Mouse (Mus musculus) thymus, postnatal 0 days (tissue): Measurements from ENCODE around the gene Heatr4. TPM values are rescaled to one million over a fixed set of nuclear protein-coding genes. Genes with fewer than 3 reads are reported as not detected.
"Not testable (repeated sequence)": the region's sequence is repeated elsewhere in the genome, so short reads cannot be mapped to it uniquely, and the experiment has no call there.

ENCODE experiments used
- DNase-seq: peaks from one replicate; pipeline ENCODE4 v3.0.0-alpha.2; 2015; ENCODE audit warnings: low spot score
- polyA plus RNA-seq: library from polyadenylated mRNA; unstranded; fragments of >200 nt; fragmentation: Nextera tagmentation; extraction: Ambion mirVana; gene quantifications from 2 replicates; pipeline ENCODE4 v1.2.1, GENCODE M21; 2015

The Heatr4 gene
- polyA plus RNA-seq, 1 experiment from 2014 or later = 0.04 TPM

- DNase-seq = not testable (repeated sequence)
Observed at GRCm38 (mm10) chr12:83938592-83938991, 46.1 kb downstream of the Heatr4 start.

- DNase-seq = no peak
Observed at GRCm38 (mm10) chr12:83937600-83937999, 47.1 kb downstream of the Heatr4 start.

- DNase-seq = peak; percentile 27
Observed at GRCm38 (mm10) chr12:83929186-83929804, 55.4 kb downstream of the Heatr4 start.

- DNase-seq = no peak
Observed at GRCm38 (mm10) chr12:83927747-83928146, 56.9 kb downstream of the Heatr4 start.

GRCm38 (mm10) chr12:83926061-83926460 is 58.6 kb downstream of the Heatr4 start:
- DNase-seq = no peak

- DNase-seq = no peak
Observed at GRCm38 (mm10) chr12:83925160-83925703, 59.4 kb downstream of the Heatr4 start.

GRCm38 (mm10) chr12:83924332-83924731 is 60.3 kb downstream of the Heatr4 start:
- no peak for DNase-seq

- no peak for DNase-seq
Observed at GRCm38 (mm10) chr12:83923486-83923859, 61.2 kb downstream of the Heatr4 start.

GRCm38 (mm10) chr12:83922724-83923485 is 61.7 kb downstream of the Heatr4 start:
- no peak for DNase-seq

GRCm38 (mm10) chr12:83921535-83922381 is 62.9 kb downstream of the Heatr4 start, which contains the start of gene Numb:
Numb (minus strand) TSS chr12:83921934.
- DNase-seq = peak; percentile 95

GRCm38 (mm10) chr12:83920721-83921441 is 63.8 kb downstream of the Heatr4 start:
- DNase-seq = no peak

- no peak for DNase-seq
Observed at GRCm38 (mm10) chr12:83916884-83917283, 67.8 kb downstream of the Heatr4 start.

GRCm38 (mm10) chr12:83914797-83915196 is 69.9 kb downstream of the Heatr4 start:
- DNase-seq = no peak

GRCm38 (mm10) chr12:83914202-83914740 is 70.4 kb downstream of the Heatr4 start:
- no peak for DNase-seq

GRCm38 (mm10) chr12:83910451-83910850 is 74.2 kb downstream of the Heatr4 start:
- DNase-seq = no peak

Other genes with a start within 250 kb of the Heatr4 start
- gene Papln, start 221.2 kb downstream of the Heatr4 start, polyA plus RNA-seq = 0.22 and 0.24 TPM in 2 replicates
- gene Numb, start 62.9 kb downstream of the Heatr4 start, polyA plus RNA-seq = 13.6 and 14.9 TPM in 2 replicates
- gene Riox1, start 34.2 kb downstream of the Heatr4 start, polyA plus RNA-seq = 16.3 and 21.3 TPM in 2 replicates
- 14.0 and 21.8 TPM in 2 replicates for gene Acot2, start 3.0 kb upstream of the Heatr4 start, polyA plus RNA-seq
- gene Acot1, start 24.6 kb upstream of the Heatr4 start, polyA plus RNA-seq = 15.5 and 19.3 TPM in 2 replicates
- gene Acot4, start 53.5 kb upstream of the Heatr4 start, polyA plus RNA-seq = 0.14 and 0.36 TPM in 2 replicates
- gene Gm49366, start 54.1 kb upstream of the Heatr4 start, polyA plus RNA-seq = not detected in 2 replicates
- gene Acot3, start 67.3 kb upstream of the Heatr4 start, polyA plus RNA-seq = not detected in 2 replicates
- gene Acot5, start 84.5 kb upstream of the Heatr4 start, polyA plus RNA-seq = 1.8 and 1.9 TPM in 2 replicates
- gene Acot6, start 115.8 kb upstream of the Heatr4 start, polyA plus RNA-seq = 0.62 and 0.95 TPM in 2 replicates
- 1.6 and 2.1 TPM in 2 replicates for gene Dnal1, start 129.5 kb upstream of the Heatr4 start, polyA plus RNA-seq
- 0.18 and 0.22 TPM in 2 replicates for gene Pnma1, start 163.6 kb upstream of the Heatr4 start, polyA plus RNA-seq
- 5.1 and 6.3 TPM in 2 replicates for gene Elmsan1, start 234.0 kb upstream of the Heatr4 start, polyA plus RNA-seq